Mouse (Mus musculus) cerebellum, adult 9-10 months (tissue): Measurements from ENCODE around the gene Olfr59.

ENCODE experiments used
- DNase-seq: peaks from one replicate; pipeline ENCODE4 v3.0.0; 2022

The Olfr59 gene

GRCm38 (mm10) chr11:74283436-74283835, at the start of gene Olfr59:
TSS of gene Olfr59 (plus strand) at chr11:74283736.
- DNase-seq, result no peak

DNA sequence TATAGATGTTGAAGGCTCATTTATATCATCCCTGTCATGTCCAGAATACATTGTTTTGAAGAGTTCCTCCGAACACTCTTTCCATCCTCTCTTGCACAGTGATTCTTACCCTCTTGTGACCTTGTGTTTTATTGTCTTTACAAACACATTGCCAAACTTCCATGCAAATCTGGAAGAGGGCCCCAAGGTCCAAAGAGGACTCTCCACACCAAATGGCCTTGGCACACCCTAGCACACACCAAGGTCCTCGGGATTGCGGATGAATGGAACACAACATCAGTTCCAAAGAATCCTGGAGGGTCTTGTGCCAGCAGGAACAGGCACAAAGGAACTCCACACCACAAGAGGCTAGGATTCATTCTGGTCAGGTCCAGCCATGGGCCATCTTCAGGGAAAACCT, 42.3 kb upstream of the Olfr59 start:
- DNase-seq, result no peak

GRCm38 (mm10) chr11:74259508-74259907, 24.0 kb upstream of the Olfr59 start, which contains the start of gene Olfr406:
TSS of gene Olfr406 (plus strand) at chr11:74259808.
- no peak for DNase-seq

DNA sequence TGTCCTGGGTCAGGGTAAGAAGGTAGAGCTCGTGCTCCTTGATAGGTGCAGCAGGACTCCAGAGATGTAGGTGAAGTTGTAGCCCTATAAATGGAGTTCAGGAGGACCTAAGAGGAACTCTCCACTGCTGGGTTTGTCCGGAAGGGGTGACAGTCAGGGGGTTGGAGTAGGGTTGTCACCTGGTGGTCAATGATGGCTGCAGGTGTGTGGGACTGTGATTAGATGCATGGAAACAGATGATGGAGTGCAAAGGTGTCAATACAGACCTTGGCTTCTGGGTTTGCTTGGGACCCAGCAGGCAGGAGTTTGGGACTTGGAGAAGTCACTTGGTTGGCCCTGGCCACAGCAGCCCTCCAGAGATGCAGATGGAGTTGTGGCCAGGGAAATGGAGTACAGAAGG, 3.7 kb downstream of the Olfr59 start:
- no peak for DNase-seq

GRCm38 (mm10) chr11:74326044-74326443, 42.5 kb downstream of the Olfr59 start:
- DNase-seq, result no peak

- DNase-seq, result no peak
These were observed 45.2 kb downstream of the Olfr59 start for GRCm38 (mm10) chr11:74328781-74329180.

- DNase-seq, result no peak
These were observed 54.4 kb downstream of the Olfr59 start, which contains the start of gene Olfr410 for GRCm38 (mm10) chr11:74337931-74338330. TSS of gene Olfr410 (minus strand) at chr11:74338031.
